9 mouse cellular contexts compared by ENCODE assay signal in the genomic region with DNA sequence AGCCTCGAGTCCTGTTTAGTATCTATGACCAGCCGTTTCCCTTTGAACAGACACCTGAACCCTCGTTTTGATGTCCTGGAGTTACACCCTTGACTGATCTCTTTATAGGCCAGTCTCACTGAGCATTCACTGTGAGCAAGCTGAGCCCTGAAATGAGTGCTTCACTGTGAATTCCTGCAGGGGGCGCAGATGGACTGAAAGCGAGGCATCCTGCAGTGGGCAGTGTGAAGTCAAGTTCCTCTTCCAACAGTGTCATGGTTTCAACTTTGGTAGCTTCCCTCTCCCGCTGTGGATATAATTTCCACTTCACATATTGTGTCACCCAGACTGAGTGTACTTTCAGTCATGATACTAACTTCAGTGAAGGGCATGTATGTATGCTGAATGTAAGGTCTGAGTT.
DNase-seq lines count a peak whose midpoint lies in the region; ATAC-seq and TF ChIP-seq lines count a peak whose summit lies in the region.
"Had no signal": no experiment of that assay in that cellular context is flagged by ENCODE, and none has a peak within 500 bp of the region (broad histone marks: within the 10 kb centered on the region; RNA-seq: fewer than 3 reads in every experiment).

No protein-coding gene starts in this region.

- H3K27me3 ChIP-seq in CH12.LX (replicated peaks) = no peaks in the 10 kb centered on the region
- no peaks in the 10 kb centered on the region for H3K27me3 ChIP-seq in forebrain, embryonic 12.5 days
- H3K27me3 ChIP-seq in lung, postnatal 0 days (replicated peaks; ENCODE audit: insufficient read depth, low read length) = no peaks in the 10 kb centered on the region
- H3K27me3 ChIP-seq: heart, embryonic 13.5 days had no signal

- no peak for TF ChIP-seq POLR2A in CH12.LX (IDR thresholded peaks at IDR 0.05; ENCODE audit: low read depth, low read length)

- H3K4me1 ChIP-seq in CH12.LX (ENCODE audit: control insufficient read depth in 1 of 2, insufficient read depth in 2 of 2) = peaks cover 14 to 26% of the 10 kb centered on the region in 2 experiments
- no peaks in the 10 kb centered on the region for H3K4me1 ChIP-seq in forebrain, embryonic 12.5 days
- no peaks in the 10 kb centered on the region for H3K4me1 ChIP-seq in lung, postnatal 0 days (ENCODE audit: insufficient read depth, low read depth, low read length)

- H3K9ac ChIP-seq in CH12.LX (ENCODE audit: insufficient read depth, low read depth) = no peak overlapping the region
- H3K9ac ChIP-seq in forebrain, embryonic 12.5 days = no peak overlapping the region
- H3K9ac ChIP-seq in lung, postnatal 0 days (replicated peaks; ENCODE audit: low read depth) = no peak overlapping the region
- H3K9ac ChIP-seq: heart, embryonic 13.5 days had no signal

- TF ChIP-seq RAD21 in CH12.LX (IDR thresholded peaks at IDR 0.05; ENCODE audit: low read depth, low read length) = peak; percentile 99

- H3K36me3 ChIP-seq in CH12.LX (replicated peaks in 1 of 2; ENCODE audit: control insufficient read depth in 1 of 2, insufficient read depth in 1 of 2, low read length in 1 of 2) = no peaks in the 10 kb centered on the region
- no peaks in the 10 kb centered on the region for H3K36me3 ChIP-seq in forebrain, embryonic 12.5 days (replicated peaks)
- no peaks in the 10 kb centered on the region for H3K36me3 ChIP-seq in lung, postnatal 0 days (ENCODE audit: insufficient read depth, low read length)
- H3K36me3 ChIP-seq: heart, embryonic 13.5 days had no signal

- no peaks in the 10 kb centered on the region for H3K9me3 ChIP-seq in CH12.LX (replicated peaks; ENCODE audit: low read length)
- H3K9me3 ChIP-seq in forebrain, embryonic 12.5 days = no peaks in the 10 kb centered on the region
- no peaks in the 10 kb centered on the region for H3K9me3 ChIP-seq in lung, postnatal 0 days (ENCODE audit: low read length)
- H3K9me3 ChIP-seq: heart, embryonic 13.5 days had no signal

- H3K27ac ChIP-seq in CH12.LX (ENCODE audit: insufficient read depth, low read depth) = no peak overlapping the region
- no peak overlapping the region for H3K27ac ChIP-seq in forebrain, embryonic 12.5 days
- no peak overlapping the region for H3K27ac ChIP-seq in lung, postnatal 0 days (ENCODE audit: low read length)
- H3K27ac ChIP-seq: heart, embryonic 13.5 days had no signal

- ATAC-seq in forebrain, embryonic 12.5 days (ENCODE audit: low FRiP score) = peak; percentile 81; the same call in 1 of the 2 replicates
- peak; percentile 75 for ATAC-seq in lung, postnatal 0 days

- TF ChIP-seq CTCF in CH12.LX (conservative IDR thresholded peaks at IDR 0.05 in 1 of 2, IDR thresholded peaks at IDR 0.05 in 1 of 2; ENCODE audit: low read depth in 2 of 2, low read length in 2 of 2) = peak; percentile 78 to 99
- peak; percentile 98 for TF ChIP-seq CTCF in lung, postnatal 0 days (IDR thresholded peaks at IDR 0.05)

- peak; percentile 91 for DNase-seq in CH12.LX (ENCODE audit: extremely low read depth)
- peak; percentile 77 for DNase-seq in brain, adult 2 months (ENCODE audit: low read depth, low spot score)
- DNase-seq in heart, postnatal 4 days = peak; percentile 83
- peak; percentile 9 to 63 for DNase-seq in layer of hippocampus, adult 18-20 months (ENCODE audit: low spot score in 2 of 2)
- peak; percentile 91 for DNase-seq in lung, postnatal 0 days (ENCODE audit: low spot score)
- peak; percentile 32 for DNase-seq in ovary, postnatal 10 days (ENCODE audit: low spot score)
- DNase-seq in thymus, postnatal 0 days (ENCODE audit: low spot score) = peak; percentile 86

- no peak for TF ChIP-seq EP300 in CH12.LX (IDR thresholded peaks at IDR 0.05; ENCODE audit: low read length)
- TF ChIP-seq EP300 in lung, postnatal 0 days (IDR thresholded peaks at IDR 0.05) = no peak

- dilution Hi-C loops in CH12.LX (cut with MboI; ENCODE audit: extremely low pct_ligation_motif_present, extremely low pct_unique_long_range_greater_than_20kb, low sequenced_read_pairs) = no loop called here

- H3K4me2 ChIP-seq in CH12.LX (ENCODE audit: insufficient read depth, low read depth, poor library complexity, severe bottlenecking) = peak overlapping the region; percentile 81; the same call in 1 of the 2 replicates
- H3K4me2 ChIP-seq in forebrain, embryonic 12.5 days = no peak overlapping the region
- H3K4me2 ChIP-seq in lung, postnatal 0 days (replicated peaks; ENCODE audit: low read depth, low read length) = no peak overlapping the region
- H3K4me2 ChIP-seq: heart, embryonic 13.5 days had no signal

- H3K4me3 ChIP-seq in CH12.LX (replicated peaks in 1 of 3; ENCODE audit: low read depth in 2 of 3, low read length in 2 of 3, poor library complexity in 1 of 3) = no peak overlapping the region
- H3K4me3 ChIP-seq in forebrain, embryonic 12.5 days (replicated peaks) = no peak overlapping the region
- H3K4me3 ChIP-seq in lung, postnatal 0 days (ENCODE audit: low read depth, low read length) = no peak overlapping the region
- H3K4me3 ChIP-seq: heart, embryonic 13.5 days had no signal

- WGBS in forebrain, embryonic 12.5 days = 28% methylated on average over 6 of the region's 6 CpGs
- 17% methylated on average over 6 of the region's 6 CpGs for WGBS in lung, postnatal 0 days

- in situ Hi-C loops in CH12.LX (cut with MboI; ENCODE audit: low pct_ligation_motif_present, low pct_unique_long_range_greater_than_20kb, low sequenced_read_pairs) = no loop called here

- no peaks in the 10 kb centered on the region for H3K79me2 ChIP-seq in CH12.LX (replicated peaks; ENCODE audit: control insufficient read depth, extremely low read depth, insufficient read depth, poor library complexity, severe bottlenecking)

TF ChIP-seq in CH12.LX, 34 proteins besides CTCF, POLR2A, EP300 and RAD21:
- TF ChIP-seq ETS1 (conservative IDR thresholded peaks at IDR 0.05; ENCODE audit: low read depth, low read length) (no peak), POLR2AphosphoS2 (IDR thresholded peaks at IDR 0.05; ENCODE audit: low read depth, low read length) (no peak), PAX5 (IDR thresholded peaks at IDR 0.05; ENCODE audit: low read length) (no peak), KAT2A (IDR thresholded peaks at IDR 0.05; ENCODE audit: insufficient replicate concordance, low read length) (no peak), ZC3H11A (IDR thresholded peaks at IDR 0.05; ENCODE audit: low read depth, low read length) (peak; percentile 92), SMC3 (IDR thresholded peaks at IDR 0.05; ENCODE audit: low read depth, low read length) (peak; percentile 99), ZNF384 (IDR thresholded peaks at IDR 0.05; ENCODE audit: low read depth, low read length) (no peak), CHD2 (IDR thresholded peaks at IDR 0.05; ENCODE audit: low read length) (no peak), USF2 (conservative IDR thresholded peaks at IDR 0.05; ENCODE audit: low read depth, low read length) (no peak), SIN3A (IDR thresholded peaks at IDR 0.05; ENCODE audit: low read length) (no peak), NELFE (IDR thresholded peaks at IDR 0.05; ENCODE audit: low read depth, low read length) (peak; percentile 54; the same call in 1 of the 2 replicates), E2F4 (IDR thresholded peaks at IDR 0.05; ENCODE audit: insufficient replicate concordance, low read depth, low read length) (no peak), MAZ (IDR thresholded peaks at IDR 0.05; ENCODE audit: low read depth, low read length) (peak; percentile 72; the same call in 1 of the 2 replicates), NRF1 (IDR thresholded peaks at IDR 0.05; ENCODE audit: low read depth, low read length) (0 out of 2 replicates have a peak, but pooled peaks have one; percentile 14), ZMIZ1 (IDR thresholded peaks at IDR 0.05; ENCODE audit: low read depth, low read length) (no peak), TCF12 (IDR thresholded peaks at IDR 0.05; ENCODE audit: low read depth, low read length) (no peak), ELF1 (IDR thresholded peaks at IDR 0.05; ENCODE audit: low read depth, low read length) (peak; percentile 34; the same call in 1 of the 2 replicates), CHD1 (IDR thresholded peaks at IDR 0.05; ENCODE audit: low read depth, low read length) (no peak), UBTF (IDR thresholded peaks at IDR 0.05; ENCODE audit: low read depth, low read length) (no peak), GABPA (IDR thresholded peaks at IDR 0.05; ENCODE audit: insufficient replicate concordance, low read depth, low read length) (no peak), MEF2A (IDR thresholded peaks at IDR 0.05; ENCODE audit: borderline replicate concordance, low read depth, low read length) (0 out of 2 replicates have a peak, but pooled peaks have one; percentile 40), MAFK (IDR thresholded peaks at IDR 0.05; ENCODE audit: insufficient replicate concordance, low read length) (no peak), TBP (conservative IDR thresholded peaks at IDR 0.05; ENCODE audit: low read depth, low read length) (no peak), JUND (conservative IDR thresholded peaks at IDR 0.05; ENCODE audit: low read depth, low read length) (peak; percentile 42; the same call in 1 of the 2 replicates), BHLHE40 (IDR thresholded peaks at IDR 0.05; ENCODE audit: low read depth, low read length) (no peak), ZKSCAN1 (IDR thresholded peaks at IDR 0.05; ENCODE audit: borderline replicate concordance, low read depth, low read length) (no peak), MXI1 (IDR thresholded peaks at IDR 0.05; ENCODE audit: low read depth, low read length) (no peak), MAX (IDR thresholded peaks at IDR 0.05; ENCODE audit: low read length) (peak; percentile 71; the same call in 1 of the 2 replicates), MYC (IDR thresholded peaks at IDR 0.05; ENCODE audit: low read depth, low read length) (no peak), IRF4 (IDR thresholded peaks at IDR 0.05; ENCODE audit: low read depth, low read length) (peak; percentile 79), RCOR1 (conservative IDR thresholded peaks at IDR 0.05; ENCODE audit: low read depth, low read length) (no peak), USF1 (IDR thresholded peaks at IDR 0.05; ENCODE audit: low read depth, low read length) (no peak)

Comparison
In these comparisons a context has a peak if more than half of its experiments do, and no peak if none do; other contexts are left out.
1. DNase-seq: peak in every context shown above with its lines; median percentile 91 in CH12.LX; 91 in lung, postnatal 0 days; 86 in thymus, postnatal 0 days; 83 in heart, postnatal 4 days; 77 in brain, adult 2 months; 36 in layer of hippocampus, adult 18-20 months; 32 in ovary, postnatal 10 days.